Comparison of ENCODE assay signal across 8 mouse cellular contexts in genomic region chr16:8831241-8831640, GRCm38 (mm10). TPM values are rescaled to one million over a fixed set of nuclear protein-coding genes. Genes with fewer than 3 reads are reported as not detected.
A peak's percentile ranks its signal among the peaks of the same experiment; 100 is the strongest.
DNase-seq lines count a peak whose midpoint lies in the region; ATAC-seq and TF ChIP-seq lines count a peak whose summit lies in the region.

No protein-coding gene starts in this region.

- intact Hi-C loops in gastrocnemius, postnatal 36 days (cut with DNase I): loop anchor here (2.0 kb wide), 1 partner anchor 34 kb away; no protein-coding TSS in a partner anchor
- intact Hi-C loops in gastrocnemius, postnatal 14 days (cut with DNase I; ENCODE audit: low total_unique reads): no loop called here

- TF ChIP-seq CTCF in cerebellum, adult 2 months (IDR thresholded peaks at IDR 0.05; ENCODE audit: borderline replicate concordance, insufficient read depth, low read depth, low read length): no peak
- no peak for TF ChIP-seq CTCF in kidney, adult 2 months (conservative IDR thresholded peaks at IDR 0.05; ENCODE audit: insufficient read depth, insufficient read length, low read depth, low read length)

- H3K4me3 ChIP-seq in cerebellum, adult 2 months (replicated peaks; ENCODE audit: insufficient read depth, low read depth, low read length): peak overlapping the region; percentile 91
- peak overlapping the region; percentile 99 for H3K4me3 ChIP-seq in kidney, adult 2 months (ENCODE audit: insufficient read depth, low read depth, low read length)
- peak overlapping the region; percentile 99 for H3K4me3 ChIP-seq in stomach, embryonic 15.5 days (replicated peaks)

- H3K4me1 ChIP-seq in cerebellum, adult 2 months (ENCODE audit: control insufficient read depth, insufficient read depth, low read length): peaks cover 8% of the 10 kb centered on the region; the same call in 1 of the 2 replicates
- peaks cover 16% of the 10 kb centered on the region for H3K4me1 ChIP-seq in kidney, adult 2 months (ENCODE audit: control insufficient read depth, insufficient read depth, low read length)
- H3K4me1 ChIP-seq in stomach, embryonic 15.5 days: peaks cover 12% of the 10 kb centered on the region

- no peak for ATAC-seq in stomach, embryonic 15.5 days (ENCODE audit: insufficient read depth, low FRiP score, low read depth)

- peaks cover 3% of the 10 kb centered on the region; the same call in 1 of the 2 replicates for H3K36me3 ChIP-seq in kidney, adult 2 months (ENCODE audit: control insufficient read depth, insufficient read depth, low read length)
- H3K36me3 ChIP-seq in stomach, embryonic 15.5 days: 0 out of 2 replicates have a peak, but pooled peaks cover 3% of the 10 kb centered on the region

- no peak for TF ChIP-seq POLR2A in cerebellum, adult 2 months (IDR thresholded peaks at IDR 0.05; ENCODE audit: borderline replicate concordance, insufficient read depth, low read length)
- TF ChIP-seq POLR2A in kidney, adult 2 months (IDR thresholded peaks at IDR 0.05; ENCODE audit: low read depth, low read length): no peak

- H3K4me2 ChIP-seq in stomach, embryonic 15.5 days: peak overlapping the region; percentile 87

- DNase-seq in gastrocnemius, adult 18-20 months (ENCODE audit: low spot score): peak; percentile 49
- DNase-seq in gastrocnemius, postnatal 36 days: no peak
- peak; percentile 40 to 44 for DNase-seq in cerebellum, adult 2 months
- peak; percentile 6 for DNase-seq in gastrocnemius, postnatal 14 days
- peak; percentile 64 for DNase-seq in kidney, adult 2 months
- DNase-seq in lung, postnatal 10 days: peak; percentile 14
- DNase-seq in left cerebral cortex, adult 8-10 months (ENCODE audit: low spot score in 2 of 2): no peak

- no peaks in the 10 kb centered on the region for H3K27me3 ChIP-seq in cerebellum, adult 2 months (ENCODE audit: control insufficient read depth, insufficient read depth, low read length)
- H3K27me3 ChIP-seq in kidney, adult 2 months (replicated peaks; ENCODE audit: control insufficient read depth, insufficient read depth, low read length): no peaks in the 10 kb centered on the region
- no peaks in the 10 kb centered on the region for H3K27me3 ChIP-seq in stomach, embryonic 15.5 days (replicated peaks)

- peak overlapping the region; percentile 95 for H3K27ac ChIP-seq in cerebellum, adult 2 months (ENCODE audit: insufficient read depth, low read length)
- peak overlapping the region; percentile 100 for H3K27ac ChIP-seq in kidney, adult 2 months (ENCODE audit: insufficient read depth, low read depth, low read length)
- peak overlapping the region; percentile 97; the same call in 1 of the 2 replicates for H3K27ac ChIP-seq in stomach, embryonic 15.5 days

- under 1% methylated on average over 12 of the region's 12 CpGs for WGBS in cerebellum, adult 2 months
- WGBS in kidney, adult 2 months: under 1% methylated on average over 12 of the region's 12 CpGs
- 2% methylated on average over 12 of the region's 12 CpGs for whole genome bisulfite sequencing in stomach, embryonic 15.5 days

- H3K9me3 ChIP-seq in stomach, embryonic 15.5 days: no peaks in the 10 kb centered on the region

- peak overlapping the region; percentile 94 for H3K9ac ChIP-seq in stomach, embryonic 15.5 days

RNA-seq across cellular contexts. Expression of gene 1810013L24Rik, which starts 1.3 kb away (rescaled TPM):
- 10 to 100 TPM; 78.1 to 92.4 TPM for total RNA-seq in gastrocnemius, adult 18-20 months (2021)
- 10 to 100 TPM; 79.2 to 94.8 TPM for total RNA-seq in gastrocnemius, postnatal 36 days (2021)
- polyA plus RNA-seq in cerebellum, adult 2 months (2012; rRNA removed): 51.2 and 52.6 TPM in 2 replicates
- 10 to 100 TPM; 55.2 to 60.6 TPM for total RNA-seq in gastrocnemius, postnatal 14 days (2021)
- 18.3 and 24.2 TPM in 2 replicates for polyA plus RNA-seq in kidney, adult 2 months (2012; rRNA removed)
- polyA plus RNA-seq in stomach, embryonic 15.5 days (2015; fragmentation: Nextera tagmentation; extraction: Ambion mirVana): 20.3 and 20.8 TPM in 2 replicates
- 100 to 1,000 TPM; 103 to 114 (median 109) TPM for total RNA-seq in left cerebral cortex, adult 8-10 months (2022)

RNA-seq across cellular contexts. Expression of gene Usp7, which starts 39.1 kb away (rescaled TPM):
- total RNA-seq in gastrocnemius, adult 18-20 months (2021): 10 to 100 TPM; 56.1 to 62.5 TPM
- total RNA-seq in gastrocnemius, postnatal 36 days (2021): 10 to 100 TPM; 48.3 to 57.0 TPM
- 116 and 119 TPM in 2 replicates for polyA plus RNA-seq in cerebellum, adult 2 months (2012; rRNA removed)
- 10 to 100 TPM; 46.4 to 48.9 TPM for total RNA-seq in gastrocnemius, postnatal 14 days (2021)
- 20.6 and 26.2 TPM in 2 replicates for polyA plus RNA-seq in kidney, adult 2 months (2012; rRNA removed)
- polyA plus RNA-seq in stomach, embryonic 15.5 days (2015; fragmentation: Nextera tagmentation; extraction: Ambion mirVana): 26.7 and 28.3 TPM in 2 replicates
- 100 to 1,000 TPM; 149 to 164 (median 158) TPM for total RNA-seq in left cerebral cortex, adult 8-10 months (2022)

Comparison
In these comparisons a context has a peak if more than half of its experiments do, and no peak if none do; other contexts are left out.
1. DNase-seq: peak in gastrocnemius, adult 18-20 months (single experiment), cerebellum, adult 2 months (2 of 2), gastrocnemius, postnatal 14 days (single experiment), kidney, adult 2 months (single experiment) and lung, postnatal 10 days (single experiment); none in gastrocnemius, postnatal 36 days (0 of 2) and left cerebral cortex, adult 8-10 months (0 of 2).
2. Peak in every context shown above with its lines, with median percentiles within 50 percentile points of each other: H3K27ac ChIP-seq and H3K4me3 ChIP-seq.